Mouse (Mus musculus) intestine, postnatal 0 days (tissue): ENCODE data around the gene Prnp. TPM values are rescaled to one million over a fixed set of nuclear protein-coding genes. Genes with fewer than 3 reads are reported as not detected.

Source experiments
- ATAC-seq: fragments of 200-750 bp; cut with Nextera tagmentation; 2 replicates; pipeline ENCODE4 v1.8.0; 2017; ENCODE audit warnings: mild to moderate bottlenecking, moderate TSS enrichment, moderate library complexity
- H3K27ac ChIP-seq: fragments of 300-500 bp; sonication (generic); 2 replicates; pipeline ENCODE4 v1.5.1; 2014; ENCODE audit warnings: mild to moderate bottlenecking, low read depth, low read length, moderate library complexity
- H3K27me3 ChIP-seq: fragments of 300-500 bp; sonication (generic); replicated peaks from 2 replicates; pipeline ENCODE4 v1.6.1; 2014; ENCODE audit warnings: low read length, mixed read lengths; ENCODE audit not compliant: control insufficient read depth, insufficient read depth
- H3K36me3 ChIP-seq: fragments of 300-500 bp; sonication (generic); 2 replicates; pipeline ENCODE4 v1.6.1; 2014; ENCODE audit warnings: mild to moderate bottlenecking, moderate library complexity; ENCODE audit not compliant: control insufficient read depth, insufficient read depth
- H3K4me1 ChIP-seq: fragments of 300-500 bp; sonication (generic); replicated peaks from 2 replicates; pipeline ENCODE4 v1.6.1; 2014; ENCODE audit warnings: antibody characterized with exemption, low read length, mixed read lengths; ENCODE audit not compliant: control insufficient read depth, insufficient read depth
- H3K4me2 ChIP-seq: fragments of 300-500 bp; sonication (generic); replicated peaks from 2 replicates; pipeline ENCODE4 v1.6.1; 2014; ENCODE audit warnings: low read depth, mild to moderate bottlenecking, moderate library complexity
- H3K4me3 ChIP-seq: fragments of 300-500 bp; sonication (generic); 2 replicates; pipeline ENCODE4 v1.5.1; 2014; ENCODE audit warnings: low read depth, low read length
- H3K9ac ChIP-seq: fragments of 300-500 bp; sonication (generic); 2 replicates; pipeline ENCODE4 v1.6.1; 2014; ENCODE audit warnings: mild to moderate bottlenecking, low read depth, low read length
- H3K9me3 ChIP-seq: fragments of 300-500 bp; sonication (generic); 2 replicates; pipeline ENCODE4 v1.6.1; 2016; ENCODE audit warnings: mixed run types; ENCODE audit not compliant: control insufficient read depth
- CTCF ChIP-seq: sonication (generic); IDR thresholded peaks from 2 replicates; pipeline ENCODE4 v1.5.1; 2016; ENCODE audit warnings: low read depth, mild to moderate bottlenecking, control low read depth, antibody characterized with exemption, moderate library complexity
- WGBS: fragments of 180-500 bp; shearing (Covaris S2); extraction: QIAGEN DNeasy Blood & Tissue Kit; methylation state at CpG from one replicate; pipeline ENCODE4 v1.1.7; 2014; 5-methylcytosine and 5-hydroxymethylcytosine counted together
- polyA plus RNA-seq: library from polyadenylated mRNA; unstranded; fragments of >200 nt; fragmentation: Nextera tagmentation; extraction: Ambion mirVana; gene quantifications from 2 replicates; pipeline ENCODE4 v1.2.1, GENCODE M21; 2015

Prnp gene
- polyA plus RNA-seq, 1 experiment from 2014 or later, result 47.5 TPM

DNA sequence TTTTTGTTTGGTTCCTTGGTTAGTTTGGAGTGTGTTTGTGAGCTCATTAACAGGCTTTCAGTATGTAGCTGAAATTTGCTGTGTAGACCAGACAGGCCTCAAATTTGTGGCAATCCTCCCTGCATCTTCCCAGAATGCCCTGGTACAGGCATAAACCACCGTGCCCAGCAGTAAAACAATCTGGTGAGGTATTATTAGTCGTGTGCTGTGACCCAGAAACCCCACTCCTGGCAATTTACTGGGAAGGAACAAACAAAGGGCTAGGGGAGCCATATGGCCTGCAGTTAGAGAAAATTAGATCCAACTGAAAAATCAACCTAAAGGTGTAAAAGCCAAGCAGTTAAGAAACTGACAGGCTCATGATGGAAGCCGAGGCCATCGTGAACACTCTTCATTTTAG is 1.6 kb downstream of the Prnp start:
- TF ChIP-seq CTCF, result no peak
- H3K9ac ChIP-seq, result no peak overlapping the region

GRCm38 (mm10) chr2:131912526-131913258 is 3.0 kb downstream of the Prnp start:
- no peak for ATAC-seq
- WGBS, result 85% methylated on average over 8 of the region's 8 CpGs
- Histone ChIP-seq H3K4me3 (no peak overlapping the region), H3K27ac (no peak overlapping the region), H3K27me3 (no peaks in the 10 kb centered on the region), H3K9me3 (no peaks in the 10 kb centered on the region), H3K9ac (no peak overlapping the region), H3K36me3 (no peaks in the 10 kb centered on the region), H3K4me1 (no peaks in the 10 kb centered on the region), H3K4me2 (no peak overlapping the region)
- no peak for TF ChIP-seq CTCF

More for the DNA sequence above, 1.6 kb downstream of the Prnp start:
- Histone ChIP-seq H3K27me3 (no peaks in the 10 kb centered on the region), H3K4me3 (no peak overlapping the region), H3K4me2 (peak overlapping the region; percentile 83; the same call in 1 of the 2 replicates), H3K27ac (no peak overlapping the region), H3K36me3 (no peaks in the 10 kb centered on the region), H3K9me3 (no peaks in the 10 kb centered on the region), H3K4me1 (no peaks in the 10 kb centered on the region)
- no peak for ATAC-seq
- 46% methylated on average over 4 of the region's 4 CpGs for WGBS

DNA sequence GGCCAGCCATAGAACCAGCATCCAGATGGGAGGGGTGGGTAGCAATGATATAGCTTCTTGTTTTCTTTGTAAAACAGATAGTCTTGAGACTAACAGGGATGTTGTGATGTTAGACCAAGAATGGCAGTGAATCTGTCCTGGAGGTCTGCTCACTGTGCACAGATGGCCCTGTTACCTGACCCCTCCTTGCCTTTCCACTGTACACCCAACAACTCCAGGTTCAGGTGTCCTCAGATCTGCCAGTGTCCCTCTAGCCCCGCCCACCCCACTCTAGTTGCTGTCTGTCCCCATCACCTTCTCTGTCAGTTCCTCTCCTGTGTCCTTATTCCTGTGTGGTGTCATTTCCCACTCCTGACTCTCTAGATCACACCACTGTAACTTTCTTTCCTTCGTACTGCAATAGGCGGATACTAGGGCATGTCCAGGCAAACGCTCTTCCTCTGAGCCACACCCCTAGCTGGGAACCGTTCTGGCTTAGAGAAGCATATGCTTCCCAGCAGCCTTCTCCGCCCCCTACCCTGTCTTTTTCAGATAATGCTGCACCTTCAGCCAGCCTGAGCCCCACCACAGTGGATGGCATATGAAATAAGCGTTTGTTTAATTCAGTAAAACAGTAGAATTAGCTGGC is 22.7 kb downstream of the Prnp start:
- H3K4me3 ChIP-seq, result no peak overlapping the region
- H3K9ac ChIP-seq, result no peak overlapping the region
- TF ChIP-seq CTCF, result no peak
- no peaks in the 10 kb centered on the region for H3K36me3 ChIP-seq
- no peak overlapping the region for H3K4me2 ChIP-seq
- no peak for ATAC-seq
- H3K27me3 ChIP-seq, result no peaks in the 10 kb centered on the region
- WGBS, result 52% methylated on average over 7 of the region's 7 CpGs
- H3K4me1 ChIP-seq, result no peaks in the 10 kb centered on the region
- no peak overlapping the region for H3K27ac ChIP-seq
- H3K9me3 ChIP-seq, result no peaks in the 10 kb centered on the region

DNA sequence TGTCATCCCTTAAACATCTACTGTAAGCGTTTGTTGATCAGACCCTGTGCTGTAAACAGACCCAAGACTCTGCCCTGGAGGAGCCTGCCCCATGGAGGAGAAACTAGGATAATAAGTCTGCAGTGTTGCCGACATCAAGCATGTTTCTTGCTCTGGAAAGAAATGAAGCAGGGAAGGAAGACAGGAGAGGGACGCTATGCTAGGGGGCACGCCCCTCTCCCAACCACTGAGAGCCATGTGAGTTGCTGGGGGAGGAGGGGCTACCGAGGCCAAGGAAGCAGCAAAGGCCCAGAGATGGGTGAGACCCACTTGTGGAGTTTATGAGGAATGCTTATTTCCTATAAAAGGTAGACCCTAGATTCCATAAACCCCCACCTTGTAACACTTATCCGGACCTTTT is 23.3 kb downstream of the Prnp start:
- no peaks in the 10 kb centered on the region for H3K36me3 ChIP-seq
- H3K9me3 ChIP-seq, result no peaks in the 10 kb centered on the region
- 28% methylated on average over 6 of the region's 6 CpGs for WGBS
- no peak overlapping the region for H3K27ac ChIP-seq
- no peak for TF ChIP-seq CTCF
- no peak for ATAC-seq
- no peak overlapping the region for H3K4me3 ChIP-seq
- H3K9ac ChIP-seq, result no peak overlapping the region
- no peaks in the 10 kb centered on the region for H3K4me1 ChIP-seq
- no peaks in the 10 kb centered on the region for H3K27me3 ChIP-seq
- H3K4me2 ChIP-seq, result no peak overlapping the region

DNA sequence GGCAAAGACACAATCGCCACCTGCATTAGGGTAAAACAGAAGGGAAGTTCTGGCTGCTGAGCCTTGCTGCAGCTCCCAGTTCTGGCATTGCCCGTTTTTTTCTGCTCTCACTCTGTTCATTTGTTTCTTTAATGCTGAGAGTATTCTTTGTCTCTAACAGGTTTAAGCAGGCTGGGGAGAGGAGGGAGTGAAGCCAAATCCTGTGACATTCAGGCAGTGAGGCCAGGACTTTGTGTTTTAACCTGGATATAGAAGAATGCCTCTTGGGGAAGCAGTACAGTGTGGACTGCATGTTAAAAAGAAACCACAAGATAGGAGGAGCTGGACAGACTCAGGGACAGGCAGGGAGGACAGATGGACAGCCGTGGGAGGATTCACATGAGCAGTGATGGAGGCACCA is 23.9 kb downstream of the Prnp start:
- ATAC-seq, result no peak
- no peaks in the 10 kb centered on the region for H3K27me3 ChIP-seq
- H3K9ac ChIP-seq, result no peak overlapping the region
- H3K4me1 ChIP-seq, result no peaks in the 10 kb centered on the region
- H3K4me3 ChIP-seq, result no peak overlapping the region
- no peak for TF ChIP-seq CTCF
- no peaks in the 10 kb centered on the region for H3K9me3 ChIP-seq
- H3K27ac ChIP-seq, result no peak overlapping the region
- no peak overlapping the region for H3K4me2 ChIP-seq
- 52% methylated on average over 3 of the region's 3 CpGs for WGBS
- H3K36me3 ChIP-seq, result no peaks in the 10 kb centered on the region

DNA sequence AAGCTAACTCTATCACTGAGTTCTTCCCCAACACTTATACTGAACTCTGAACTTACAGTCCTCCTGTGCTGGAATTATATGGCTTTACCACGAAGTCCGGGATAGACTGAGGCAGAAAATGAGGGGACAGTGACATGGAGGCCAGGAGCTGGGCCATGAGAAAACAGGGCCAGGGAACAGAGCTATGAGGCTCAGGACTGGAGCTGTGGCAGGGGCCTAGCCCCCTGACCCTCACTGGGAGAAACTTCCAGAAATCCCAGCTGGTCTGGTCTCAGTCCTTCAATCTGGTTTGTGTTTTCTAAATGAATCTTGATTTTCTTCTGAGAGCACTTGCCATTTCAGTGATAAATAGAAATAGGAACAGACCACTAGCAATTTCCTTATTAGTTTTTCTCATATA is 24.5 kb downstream of the Prnp start:
- no peak overlapping the region for H3K4me3 ChIP-seq
- no peak overlapping the region for H3K4me2 ChIP-seq
- TF ChIP-seq CTCF, result no peak
- H3K27me3 ChIP-seq, result no peaks in the 10 kb centered on the region
- no peaks in the 10 kb centered on the region for H3K9me3 ChIP-seq
- no peaks in the 10 kb centered on the region for H3K4me1 ChIP-seq
- no peak overlapping the region for H3K9ac ChIP-seq
- 90% methylated on average over 2 of the region's 2 CpGs for WGBS
- no peak for ATAC-seq
- no peak overlapping the region for H3K27ac ChIP-seq
- H3K36me3 ChIP-seq, result no peaks in the 10 kb centered on the region
